Mouse (Mus musculus): ENCODE results near the gene Trp73. TPM values are rescaled to one million over a fixed set of nuclear protein-coding genes. Genes with fewer than 3 reads are reported as not detected.

Trp73 gene
- 0.30 and 0.80 TPM in 2 replicates for polyA plus RNA-seq (2016; fragmentation: Nextera tagmentation; extraction: Ambion mirVana)

DNA sequence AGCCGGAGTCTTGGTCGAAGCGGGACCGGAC lies at the start of gene Trp73:
TSS of gene Trp73 (minus strand) at position 27 of the 31 bp plus-strand sequence.
- Histone ChIP-seq H3K36me3 (no peaks in the 10 kb centered on the region), H3K27me3 (ENCODE audit: low read depth, poor library complexity, severe bottlenecking) (peaks cover 84% of the 10 kb centered on the region)
- 0% methylated on average over 4 of the region's 4 CpGs for WGBS

DNA sequence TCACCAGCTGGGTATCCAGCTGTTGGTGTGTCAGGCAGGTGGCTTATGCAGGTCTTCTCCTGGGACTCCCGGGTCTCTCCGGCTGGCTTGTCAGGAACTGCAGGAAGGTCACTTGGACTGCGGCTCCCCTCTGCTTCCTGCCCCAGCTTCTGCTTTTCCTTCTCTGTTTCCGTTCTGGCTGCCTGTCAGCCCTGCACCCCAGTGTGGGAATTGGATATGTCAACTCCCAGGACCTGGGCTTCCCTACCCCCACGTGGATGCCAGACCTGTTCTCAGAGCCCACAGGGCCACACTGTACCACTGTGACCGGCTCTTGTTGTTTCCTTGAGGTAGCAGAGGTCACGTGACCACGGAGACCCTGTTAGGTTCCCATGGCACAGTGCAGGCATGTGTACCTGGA lies 48.9 kb upstream of the Trp73 start:
- peaks cover 52% of the 10 kb centered on the region for H3K36me3 ChIP-seq
- no peak for DNase-seq (ENCODE audit: low spot score)
- peaks cover 18% of the 10 kb centered on the region; the same call in 1 of the 2 replicates for H3K4me1 ChIP-seq
- 80% methylated on average over 8 of the region's 8 CpGs for WGBS
- no peak overlapping the region for H3K27ac ChIP-seq
- H3K27me3 ChIP-seq (ENCODE audit: low read depth, poor library complexity, severe bottlenecking): no peaks in the 10 kb centered on the region; the same call in 1 of the 2 replicates
- no peak overlapping the region for H3K4me3 ChIP-seq
- no peaks in the 10 kb centered on the region for H3K9me3 ChIP-seq (replicated peaks)

More for the DNA sequence above, at the start of gene Trp73:
- peak within 1 kb of the TSS; percentile 56 for H3K4me3 ChIP-seq
- peaks cover 41% of the 10 kb centered on the region for H3K4me1 ChIP-seq
- no peaks in the 10 kb centered on the region for H3K9me3 ChIP-seq (replicated peaks)
- DNase-seq (ENCODE audit: low spot score): no peak
- H3K27ac ChIP-seq: peak within 1 kb of the TSS; percentile 75

DNA sequence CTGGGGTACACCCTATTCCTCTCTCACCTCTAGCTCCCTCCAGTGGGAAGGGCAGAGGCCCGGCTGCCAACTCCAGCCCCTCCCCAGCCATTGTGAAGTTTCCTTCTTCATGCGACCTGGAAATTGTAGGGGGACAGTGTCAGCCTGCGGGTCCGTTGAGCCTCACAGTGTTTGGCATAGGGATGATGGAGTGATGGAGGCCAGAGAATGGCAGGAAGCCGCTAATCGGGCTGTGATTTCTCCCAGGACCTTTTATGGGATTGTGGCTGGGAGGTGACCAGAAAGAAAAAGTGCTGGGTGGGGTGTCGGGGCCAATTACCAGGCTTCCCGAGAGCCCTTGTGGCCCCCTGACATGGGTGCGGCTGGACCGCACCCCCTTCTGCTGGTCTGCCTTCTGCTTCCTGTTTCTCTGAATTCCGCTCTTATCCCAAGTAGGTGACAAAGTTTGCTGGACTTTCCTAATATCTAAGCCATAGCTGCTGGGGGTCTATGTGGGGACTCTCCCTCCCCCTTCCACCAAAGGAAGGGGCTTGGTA lies 46.1 kb upstream of the Trp73 start:
- no peak for DNase-seq (ENCODE audit: low spot score)
- peaks cover 18% of the 10 kb centered on the region; the same call in 1 of the 2 replicates for H3K4me1 ChIP-seq
- no peaks in the 10 kb centered on the region for H3K9me3 ChIP-seq (replicated peaks)
- no peak overlapping the region for H3K27ac ChIP-seq
- H3K27me3 ChIP-seq (ENCODE audit: low read depth, poor library complexity, severe bottlenecking): no peaks in the 10 kb centered on the region; the same call in 1 of the 2 replicates
- H3K36me3 ChIP-seq: peaks cover 49% of the 10 kb centered on the region
- WGBS: 56% methylated on average over 11 of the region's 11 CpGs
- H3K4me3 ChIP-seq: no peak overlapping the region

DNA sequence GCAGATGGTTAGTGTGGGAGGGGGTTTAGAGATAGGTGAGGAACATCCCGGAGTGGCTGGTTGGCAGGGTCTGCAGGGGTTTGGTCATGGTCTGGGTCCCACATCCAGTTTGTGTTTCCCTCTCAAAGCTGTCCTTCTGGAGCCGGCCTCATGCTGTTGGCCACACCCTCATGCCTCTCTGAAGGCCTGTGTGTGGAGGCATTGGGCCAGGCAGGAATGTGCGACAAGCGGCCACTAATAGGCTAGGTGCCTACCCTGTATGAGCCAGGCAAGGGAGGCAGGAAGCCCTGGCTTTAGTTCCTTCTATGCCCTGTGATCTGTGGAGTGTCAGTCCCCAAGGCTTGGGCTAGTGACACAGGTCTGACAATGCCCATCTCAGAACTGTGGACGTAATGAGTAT lies 45.0 kb upstream of the Trp73 start:
- Histone ChIP-seq H3K27me3 (ENCODE audit: low read depth, poor library complexity, severe bottlenecking) (no peaks in the 10 kb centered on the region; the same call in 1 of the 2 replicates), H3K9me3 (replicated peaks) (no peaks in the 10 kb centered on the region), H3K4me3 (no peak overlapping the region), H3K4me1 (peaks cover 13% of the 10 kb centered on the region; the same call in 1 of the 2 replicates), H3K36me3 (peaks cover 52% of the 10 kb centered on the region), H3K27ac (no peak overlapping the region)
- DNase-seq (ENCODE audit: low spot score): no peak
- WGBS: 72% methylated on average over 5 of the region's 5 CpGs

DNA sequence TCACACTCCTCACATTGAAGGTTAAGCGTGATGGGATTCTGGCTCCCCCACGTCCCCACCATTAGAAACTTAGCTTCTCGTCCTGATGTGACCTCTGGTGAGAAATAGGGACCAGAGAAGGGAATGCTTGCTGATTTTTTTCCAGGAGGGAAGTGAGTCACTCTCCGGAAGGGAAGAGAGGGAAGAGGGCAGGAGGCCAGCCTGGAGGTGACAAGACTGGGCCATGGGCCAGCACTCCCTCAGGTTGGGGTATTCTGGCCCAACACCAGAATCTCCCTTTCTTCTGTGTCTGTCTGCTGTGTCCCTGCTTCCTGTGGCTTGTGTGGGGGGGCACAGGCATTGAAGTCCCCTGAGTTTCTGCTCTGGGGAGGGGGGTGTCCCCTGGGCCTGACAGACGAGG lies 43.6 kb upstream of the Trp73 start:
- H3K27me3 ChIP-seq (ENCODE audit: low read depth, poor library complexity, severe bottlenecking): no peaks in the 10 kb centered on the region; the same call in 1 of the 2 replicates
- H3K36me3 ChIP-seq: peaks cover 59% of the 10 kb centered on the region
- peaks cover 13% of the 10 kb centered on the region; the same call in 1 of the 2 replicates for H3K4me1 ChIP-seq
- H3K4me3 ChIP-seq: no peak overlapping the region
- no peak for DNase-seq (ENCODE audit: low spot score)
- no peak overlapping the region for H3K27ac ChIP-seq
- WGBS: 77% methylated on average over 5 of the region's 5 CpGs
- no peaks in the 10 kb centered on the region for H3K9me3 ChIP-seq (replicated peaks)

DNA sequence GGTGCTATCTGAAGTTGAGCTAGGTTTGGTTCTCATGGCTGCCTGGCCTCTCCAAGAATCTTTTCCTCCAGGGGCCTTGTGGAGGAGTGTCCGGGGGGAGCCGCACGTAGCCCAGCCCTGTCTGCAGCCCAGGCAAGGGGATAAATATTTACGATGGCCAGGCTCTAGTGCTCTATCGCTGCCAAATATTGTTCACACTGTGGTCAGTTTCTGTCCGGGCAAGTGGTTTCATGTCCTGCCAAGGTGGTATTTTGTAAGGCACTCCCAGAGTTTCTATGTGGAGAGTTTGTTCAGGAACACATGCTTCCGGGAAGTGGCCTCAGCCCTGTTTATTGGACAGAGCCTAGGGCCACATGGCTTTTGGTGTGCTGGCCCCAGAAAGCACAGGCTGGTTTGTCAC lies 41.0 kb upstream of the Trp73 start:
- WGBS: 81% methylated on average over 7 of the region's 7 CpGs
- peaks cover 29% of the 10 kb centered on the region for H3K4me1 ChIP-seq
- H3K27ac ChIP-seq: no peak overlapping the region
- H3K4me3 ChIP-seq: no peak overlapping the region
- no peaks in the 10 kb centered on the region; the same call in 1 of the 2 replicates for H3K27me3 ChIP-seq (ENCODE audit: low read depth, poor library complexity, severe bottlenecking)
- H3K9me3 ChIP-seq (replicated peaks): no peaks in the 10 kb centered on the region
- peaks cover 72% of the 10 kb centered on the region for H3K36me3 ChIP-seq
- no peak for DNase-seq (ENCODE audit: low spot score)

DNA sequence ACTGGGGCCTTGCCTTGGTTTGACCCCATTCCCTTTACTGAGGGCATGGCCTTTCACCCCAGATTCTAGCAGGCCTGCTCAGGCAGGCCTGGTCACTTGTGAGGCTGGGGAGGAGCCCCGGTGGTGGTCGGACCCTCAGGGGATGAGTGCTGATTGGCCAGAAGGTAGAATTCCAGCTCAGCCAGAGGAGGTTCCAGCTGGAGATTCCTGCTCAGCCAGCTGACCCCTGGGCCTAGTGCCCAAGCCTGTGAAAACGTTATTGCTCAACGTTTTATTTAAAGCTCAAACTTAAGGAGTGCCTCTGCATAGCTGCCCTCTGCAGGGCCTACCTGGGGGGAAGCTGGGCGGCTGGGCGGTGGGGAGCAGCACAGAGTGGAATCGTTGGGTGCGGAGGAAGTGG lies 37.2 kb upstream of the Trp73 start:
- Histone ChIP-seq H3K27me3 (ENCODE audit: low read depth, poor library complexity, severe bottlenecking) (peaks cover 19% of the 10 kb centered on the region), H3K36me3 (peaks cover 45% of the 10 kb centered on the region), H3K9me3 (replicated peaks) (no peaks in the 10 kb centered on the region), H3K4me3 (no peak overlapping the region), H3K4me1 (peaks cover 61% of the 10 kb centered on the region), H3K27ac (no peak overlapping the region)
- DNase-seq (ENCODE audit: low spot score): no peak
- WGBS: 60% methylated on average over 8 of the region's 8 CpGs

DNA sequence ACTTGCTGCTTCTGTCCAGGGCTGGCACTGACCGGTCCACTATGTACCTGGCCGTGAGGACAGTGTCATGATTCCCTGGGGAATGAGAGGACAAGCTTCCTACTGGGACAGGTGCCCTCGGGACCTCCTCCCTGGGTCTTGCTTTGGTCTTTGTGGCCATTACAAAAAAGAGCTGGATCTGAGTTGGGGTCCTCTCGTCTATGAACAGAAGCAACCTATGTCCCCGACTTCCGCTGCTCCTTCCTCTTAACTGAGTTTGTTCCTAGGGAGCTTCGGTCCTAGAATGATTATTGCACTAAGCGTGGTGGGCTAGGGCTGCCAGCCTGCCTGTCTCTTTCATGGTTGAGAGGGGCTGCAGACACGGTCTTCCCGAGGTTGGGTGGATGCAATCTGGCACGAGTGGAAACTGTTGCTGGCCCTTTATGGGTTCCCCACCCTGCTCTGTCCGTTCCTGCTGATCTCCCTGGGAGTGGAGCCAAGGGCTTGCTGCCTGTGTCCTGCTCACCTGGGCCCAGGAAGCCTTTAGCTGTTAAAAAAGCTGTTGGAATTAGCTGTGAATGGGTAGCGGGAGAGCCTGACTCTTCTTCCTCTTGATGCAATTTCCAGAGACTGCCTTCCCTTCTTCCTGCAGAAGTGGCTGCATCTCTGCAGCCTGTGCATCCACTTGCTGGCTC lies 32.1 kb upstream of the Trp73 start:
- 35% methylated on average over 13 of the region's 13 CpGs for WGBS
- Histone ChIP-seq H3K27me3 (ENCODE audit: low read depth, poor library complexity, severe bottlenecking) (peaks cover 63% of the 10 kb centered on the region), H3K27ac (peak overlapping the region; percentile 88; the same call in 1 of the 2 replicates), H3K9me3 (replicated peaks) (no peaks in the 10 kb centered on the region), H3K36me3 (peaks cover 9% of the 10 kb centered on the region; the same call in 1 of the 2 replicates), H3K4me3 (peak overlapping the region; percentile 72), H3K4me1 (peaks cover 80% of the 10 kb centered on the region)
- no peak for DNase-seq (ENCODE audit: low spot score)

DNA sequence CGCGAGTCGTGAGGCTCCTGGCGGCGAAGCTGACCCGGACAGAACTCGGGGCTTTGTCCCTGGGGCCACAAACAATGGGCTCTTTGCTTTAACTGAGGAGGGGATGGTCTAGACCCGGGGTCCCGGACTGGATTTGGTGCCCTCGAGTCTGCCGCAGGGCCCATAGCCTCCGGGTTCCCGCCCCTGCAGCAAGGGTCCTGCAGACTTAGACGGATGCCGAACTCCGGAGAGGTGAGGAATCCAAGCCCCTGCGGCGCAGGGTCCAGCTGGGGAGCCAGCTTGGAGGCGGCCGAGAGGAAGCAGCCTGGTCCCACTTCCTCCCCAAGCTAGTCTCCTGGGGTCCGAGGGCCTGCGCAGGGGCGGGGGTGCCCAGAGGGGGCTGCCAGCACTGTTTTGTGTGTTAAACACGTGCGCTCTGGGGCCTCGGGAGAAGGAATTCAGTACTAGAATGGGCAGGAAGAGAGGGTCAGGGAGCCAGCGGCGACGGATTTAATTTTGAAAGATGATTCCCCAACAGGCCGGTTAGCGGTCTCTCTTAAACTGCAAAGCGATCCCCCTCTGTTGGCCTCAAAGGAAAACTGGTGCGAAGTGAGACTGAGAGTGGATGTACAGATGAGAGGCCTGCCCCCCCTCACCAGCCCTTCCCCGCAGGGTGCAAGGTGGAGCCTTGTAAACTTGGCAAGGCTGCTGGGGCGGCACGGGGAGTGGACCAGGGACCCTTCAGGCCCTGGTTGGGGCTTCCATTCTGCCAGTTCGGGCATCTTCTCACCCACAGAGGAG lies 31.3 kb upstream of the Trp73 start:
- peaks cover 73% of the 10 kb centered on the region for H3K4me1 ChIP-seq
- H3K27ac ChIP-seq: peak overlapping the region; percentile 88

DNA sequence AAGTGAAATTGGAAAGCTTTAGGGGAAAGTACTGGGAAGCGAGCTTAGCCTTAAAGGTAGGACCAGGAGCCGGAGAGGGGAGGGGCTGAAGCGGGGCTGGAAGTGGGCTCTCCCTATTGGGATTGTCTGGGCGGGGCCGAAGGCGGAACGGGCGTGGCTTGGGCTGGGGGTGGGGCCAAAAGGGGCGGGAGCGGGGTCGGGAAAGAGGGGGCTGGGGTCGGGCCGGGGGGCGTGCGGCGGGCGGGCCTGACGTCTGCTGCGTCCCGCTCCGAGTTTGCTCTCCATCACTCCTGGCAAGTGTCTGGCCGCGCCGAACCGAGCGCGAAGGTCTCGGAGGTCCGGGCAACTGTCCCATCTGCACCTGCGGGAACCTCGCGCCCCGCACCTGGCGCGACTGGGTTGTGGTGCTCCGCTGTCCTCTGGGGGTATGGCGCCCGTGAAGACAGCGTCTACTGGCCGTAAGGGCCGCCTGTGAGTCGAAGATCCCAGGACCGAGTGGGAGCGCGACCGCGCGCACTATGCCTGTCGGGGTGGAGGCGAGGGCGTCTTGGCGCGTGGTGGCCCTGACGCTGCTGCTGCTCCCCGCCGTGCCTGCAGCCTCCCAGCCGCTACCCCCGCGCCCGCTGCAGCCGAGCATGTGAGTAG lies 30.6 kb upstream of the Trp73 start, which contains the start of gene Megf6:
TSS of gene Megf6 (plus strand) at position 225 of the 645 bp plus-strand sequence.
- H3K36me3 ChIP-seq: no peaks in the 10 kb centered on the region
- peaks cover 67% of the 10 kb centered on the region for H3K4me1 ChIP-seq
- H3K9me3 ChIP-seq (replicated peaks): no peaks in the 10 kb centered on the region
- peak; percentile 96 for DNase-seq (ENCODE audit: low spot score)
- H3K27me3 ChIP-seq (ENCODE audit: low read depth, poor library complexity, severe bottlenecking): peaks cover 63% of the 10 kb centered on the region
- peak within 1 kb of the TSS; percentile 88 for H3K27ac ChIP-seq
- WGBS: under 1% methylated on average over 61 of the region's 61 CpGs
- H3K4me3 ChIP-seq: peak within 1 kb of the TSS; percentile 72

More for the DNA sequence above, 31.3 kb upstream of the Trp73 start:
- Histone ChIP-seq H3K9me3 (replicated peaks) (no peaks in the 10 kb centered on the region), H3K4me3 (peak overlapping the region; percentile 72), H3K36me3 (0 out of 2 replicates have a peak, but pooled peaks cover 1% of the 10 kb centered on the region), H3K27me3 (ENCODE audit: low read depth, poor library complexity, severe bottlenecking) (peaks cover 63% of the 10 kb centered on the region)
- peak; percentile 73 for DNase-seq (ENCODE audit: low spot score)
- WGBS: 1% methylated on average over 37 of the region's 37 CpGs

DNA sequence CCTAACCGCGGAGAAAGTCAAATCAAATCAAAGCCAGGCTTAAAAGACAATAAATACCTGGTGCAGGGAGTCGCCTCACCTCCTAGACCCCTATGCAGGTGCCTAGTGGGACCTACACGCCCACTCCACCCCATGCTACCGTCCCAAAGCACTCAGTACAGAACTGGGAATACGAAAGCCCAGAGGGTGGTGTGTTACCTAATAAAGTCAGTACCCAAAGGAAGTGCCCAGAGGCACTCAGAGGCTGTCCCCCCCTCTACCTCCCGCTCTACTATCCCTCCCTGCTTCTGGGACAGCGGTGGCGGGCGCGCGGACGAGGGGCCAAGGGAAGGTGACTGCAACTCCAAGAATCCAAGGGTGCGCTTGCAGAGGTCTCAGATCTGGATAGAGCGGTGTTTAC lies 30.0 kb upstream of the Trp73 start:
- Histone ChIP-seq H3K4me1 (peaks cover 61% of the 10 kb centered on the region), H3K27ac (no peak overlapping the region), H3K36me3 (no peaks in the 10 kb centered on the region), H3K9me3 (replicated peaks) (no peaks in the 10 kb centered on the region), H3K4me3 (peak overlapping the region; percentile 72), H3K27me3 (ENCODE audit: low read depth, poor library complexity, severe bottlenecking) (peaks cover 63% of the 10 kb centered on the region)
- DNase-seq (ENCODE audit: low spot score): no peak
- WGBS: 2% methylated on average over 15 of the region's 15 CpGs

DNA sequence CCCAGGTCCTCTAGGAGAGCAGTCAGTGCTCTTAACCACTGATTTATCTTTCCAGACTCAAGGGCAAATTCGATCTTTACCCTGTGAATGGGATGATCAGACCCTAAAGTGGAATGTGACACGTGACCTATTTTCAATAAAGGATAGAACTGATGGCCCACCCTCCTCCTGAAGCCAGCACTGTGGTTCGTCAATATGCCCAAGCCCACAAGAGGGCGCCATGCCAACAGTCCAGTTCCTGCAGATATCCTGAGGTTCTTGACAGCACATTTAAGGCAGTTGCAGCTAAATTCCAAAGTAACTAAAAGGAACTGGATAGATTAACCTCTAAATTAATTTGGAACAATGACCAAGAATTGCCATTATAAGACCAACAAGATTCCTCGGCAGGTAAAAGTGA lies 27.0 kb upstream of the Trp73 start:
- no peak overlapping the region for H3K27ac ChIP-seq
- DNase-seq (ENCODE audit: low spot score): peak; percentile 76
- peaks cover 42% of the 10 kb centered on the region for H3K27me3 ChIP-seq (ENCODE audit: low read depth, poor library complexity, severe bottlenecking)
- no peaks in the 10 kb centered on the region for H3K36me3 ChIP-seq
- WGBS: 27% methylated on average over 5 of the region's 5 CpGs
- no peaks in the 10 kb centered on the region for H3K9me3 ChIP-seq (replicated peaks)
- H3K4me3 ChIP-seq: no peak overlapping the region
- peaks cover 31% of the 10 kb centered on the region for H3K4me1 ChIP-seq

DNA sequence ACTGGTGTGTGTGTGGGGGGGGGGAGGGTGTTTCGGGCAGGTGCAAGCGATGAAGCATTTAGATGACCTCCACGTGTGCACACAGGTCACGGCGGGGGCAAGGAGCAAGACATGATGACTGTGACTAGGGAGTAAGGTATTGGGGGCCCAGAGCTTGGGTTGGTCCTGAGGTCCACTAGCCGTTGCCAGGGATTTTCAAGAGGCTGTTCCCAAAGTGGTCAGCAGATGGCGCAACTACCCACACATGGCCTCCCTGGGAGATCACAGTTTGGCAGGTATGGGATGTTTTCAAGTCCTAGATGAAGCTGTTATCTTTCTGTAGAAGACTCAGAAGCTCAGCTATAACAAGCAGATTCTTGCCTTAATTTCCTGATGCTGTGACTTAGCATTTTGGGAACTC lies 23.3 kb upstream of the Trp73 start:
- H3K4me1 ChIP-seq: peaks cover 25% of the 10 kb centered on the region
- WGBS: 18% methylated on average over 7 of the region's 7 CpGs
- H3K9me3 ChIP-seq (replicated peaks): no peaks in the 10 kb centered on the region
- DNase-seq (ENCODE audit: low spot score): peak; percentile 84
- no peak overlapping the region for H3K27ac ChIP-seq
- H3K36me3 ChIP-seq: peaks cover 7% of the 10 kb centered on the region
- no peak overlapping the region for H3K4me3 ChIP-seq
- H3K27me3 ChIP-seq (ENCODE audit: low read depth, poor library complexity, severe bottlenecking): peaks cover 9% of the 10 kb centered on the region

All from limb, embryonic 10.5 days (tissue).